Mouse (Mus musculus) megakaryocyte-erythroid progenitor cell, adult 5-6 weeks (primary cell): ENCODE results near the gene Gm36176. TPM values are rescaled to one million over a fixed set of nuclear protein-coding genes. Genes with fewer than 3 reads are reported as not detected.
"Not testable (repeated sequence)": the region's sequence is repeated elsewhere in the genome, so short reads cannot be mapped to it uniquely, and the experiment has no call there.

Experiments used
- ATAC-seq: replicated peaks from 2 replicates; pipeline ENCODE4 v1.8.0; 2016; ENCODE audit warnings: mild to moderate bottlenecking, inconsistent platforms; ENCODE audit not compliant: severe bottlenecking, poor library complexity, low FRiP score, low TSS enrichment
- total RNA-seq, 2 experiments: library from RNA; stranded (forward) in 1 of 2; stranded (reverse) in 1 of 2; fragments of 200-1000, 215-1000 nt in 1 of 2; fragments of >200 nt in 1 of 2; fragmentation: Nextera tagmentation in 1 of 2; gene quantifications; 2 replicates each; pipeline ENCODE4 v1.2.3; 2014 to 2017

Gene Gm36176
- total RNA-seq (2014; fragmentation: Nextera tagmentation) (not detected in 2 replicates), total RNA-seq (2017) (not detected in 2 replicates)

DNA sequence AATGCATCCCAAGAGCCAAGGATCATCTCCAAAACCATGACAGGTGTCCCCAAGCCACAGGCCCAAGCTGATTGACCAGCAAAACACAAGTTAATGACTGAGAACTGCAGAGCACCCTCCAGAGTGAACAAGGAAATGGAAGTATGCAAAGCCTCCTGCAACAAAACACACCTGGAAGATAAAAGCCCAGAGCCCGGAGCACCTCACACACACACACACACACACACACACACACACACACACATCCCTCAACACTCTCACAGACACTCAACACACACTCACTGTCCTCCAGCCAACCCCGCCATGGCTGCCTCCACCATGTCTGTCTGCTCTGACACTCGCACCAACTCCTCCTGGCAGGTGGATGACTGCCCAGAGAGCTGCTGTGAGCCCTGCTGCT lies at the start of gene Gm36176:
Gene Gm36176 (plus strand): TSS at position 301 of the 400 bp plus-strand sequence.
- no peak for ATAC-seq

DNA sequence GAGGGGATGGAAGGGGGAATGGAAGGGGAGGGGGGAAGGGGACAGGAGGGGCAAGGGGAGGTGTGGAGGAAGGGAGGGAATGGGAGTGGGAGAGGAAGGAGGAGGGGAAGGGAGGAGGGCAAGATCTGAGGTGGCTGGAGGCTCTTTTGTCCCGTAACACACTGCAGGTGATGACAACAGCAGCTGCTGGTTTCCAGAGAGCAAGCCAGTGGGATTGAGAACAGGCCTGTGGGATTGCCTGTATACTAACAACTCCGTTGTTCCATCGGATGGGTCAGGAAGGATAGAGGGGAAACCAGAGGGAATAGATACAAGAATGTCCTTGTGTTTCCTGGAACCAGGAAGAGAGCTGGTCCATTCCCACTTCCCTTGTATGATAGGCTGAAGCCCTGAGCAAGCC lies 48.9 kb upstream of the Gm36176 start:
- ATAC-seq, result no peak

GRCm38 (mm10) chr10:77798164-77798920 lies 48.3 kb upstream of the Gm36176 start:
- ATAC-seq, result not testable (repeated sequence)

GRCm38 (mm10) chr10:77798921-77799508 lies 47.6 kb upstream of the Gm36176 start, which contains the start of gene Gm19668:
Gene Gm19668, minus strand, starts transcription at chr10:77799133.
- ATAC-seq, result no peak

- no peak for ATAC-seq
Observed at GRCm38 (mm10) chr10:77804095-77804494, 42.5 kb upstream of the Gm36176 start.

- no peak for ATAC-seq
Observed at GRCm38 (mm10) chr10:77811743-77812142, 34.9 kb upstream of the Gm36176 start, which contains the start of gene Gm9507. Gene Gm9507, minus strand, starts transcription at chr10:77811843.

DNA sequence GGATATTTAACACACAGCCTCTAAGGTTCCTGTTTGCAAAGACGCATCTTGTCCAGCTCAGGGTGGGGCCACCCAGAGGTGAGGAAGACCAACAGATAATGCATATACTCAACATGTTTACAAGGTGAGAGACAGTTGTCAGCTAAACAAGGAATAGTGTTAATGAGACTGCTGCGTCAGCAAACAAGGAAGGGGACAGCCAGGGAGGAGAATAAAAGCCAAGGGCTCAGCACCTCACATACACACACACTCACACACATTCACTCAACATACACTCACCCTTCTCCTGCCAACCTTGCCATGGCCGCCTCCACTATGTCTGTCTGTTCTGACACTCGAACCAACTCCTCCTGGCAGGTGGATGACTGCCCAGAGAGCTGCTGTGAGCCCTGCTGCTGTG lies 32.2 kb upstream of the Gm36176 start, which contains the start of gene Gm2696:
Gene Gm2696 (plus strand): TSS at position 301 of the 400 bp plus-strand sequence.
- no peak for ATAC-seq

GRCm38 (mm10) chr10:77815514-77815913 lies 31.1 kb upstream of the Gm36176 start:
- ATAC-seq, result 0 out of 2 replicates have a peak, but pooled peaks have one; percentile 4

GRCm38 (mm10) chr10:77818523-77818922 lies 28.1 kb upstream of the Gm36176 start:
- no peak for ATAC-seq

DNA sequence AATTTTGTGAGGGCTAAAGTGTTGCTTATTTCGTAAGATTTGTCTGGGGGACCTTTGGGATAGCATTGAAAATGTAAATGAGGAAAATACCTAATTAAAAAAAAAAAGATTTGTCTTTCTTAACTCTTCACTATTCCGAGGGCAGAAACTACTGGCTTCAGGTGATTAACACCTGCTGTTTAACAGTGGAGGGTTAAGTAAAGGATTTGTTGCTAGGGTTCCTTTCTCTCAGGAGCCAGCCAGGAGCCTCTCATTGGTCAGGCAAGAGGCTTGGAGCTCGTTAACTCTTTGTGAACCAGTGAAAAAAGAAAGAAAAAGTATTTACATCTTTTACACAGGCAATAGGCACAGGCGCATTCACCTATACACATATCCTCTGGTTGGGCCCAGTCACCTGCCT lies 27.4 kb upstream of the Gm36176 start:
- no peak for ATAC-seq

- ATAC-seq, result no peak
Observed at GRCm38 (mm10) chr10:77826951-77827350, 19.7 kb upstream of the Gm36176 start, which contains the start of gene Krtap10-4. Gene Krtap10-4, minus strand, starts transcription at chr10:77827095.

DNA sequence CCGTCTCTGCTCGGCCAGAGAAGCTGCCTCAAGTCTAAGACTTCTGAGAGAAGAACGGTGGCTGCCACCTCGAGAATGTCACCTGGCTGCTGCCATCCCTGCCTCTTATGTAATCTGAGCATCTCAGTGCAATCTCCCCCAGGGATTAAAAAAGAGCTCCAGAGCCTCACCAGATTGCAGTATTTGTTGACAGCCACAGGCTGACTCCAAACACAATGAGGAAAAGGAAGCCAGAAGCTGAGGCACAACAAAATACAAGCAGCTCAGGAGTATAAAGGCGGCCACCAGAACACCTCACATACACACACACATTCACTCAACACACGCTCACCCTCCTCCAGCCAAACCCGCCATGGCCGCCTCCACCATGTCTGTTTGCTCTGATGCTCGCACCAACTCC lies 11.0 kb upstream of the Gm36176 start, which contains the start of gene Krtap10-10:
Gene Krtap10-10 (plus strand): TSS at position 301 of the 400 bp plus-strand sequence.
- ATAC-seq, result no peak

DNA sequence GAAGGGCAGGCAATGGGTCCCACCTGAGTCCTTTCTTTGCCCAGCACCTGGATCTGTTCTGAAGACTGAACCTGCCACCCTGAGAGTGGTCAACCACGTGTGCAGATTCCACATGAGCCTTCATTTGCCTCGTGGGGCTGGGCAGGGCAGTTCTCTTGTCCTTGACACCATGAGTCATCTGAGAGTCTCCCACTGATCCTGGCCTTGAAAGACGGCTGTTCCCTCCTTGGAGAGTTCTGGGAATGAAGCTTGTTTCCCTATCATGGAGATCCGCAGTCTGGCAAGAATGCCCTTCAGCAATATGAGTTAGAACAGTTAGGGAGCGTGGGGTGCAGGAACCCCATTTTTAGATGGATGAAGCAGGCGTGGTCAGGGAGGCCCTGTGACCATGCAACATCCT lies 7.6 kb upstream of the Gm36176 start:
- no peak for ATAC-seq

DNA sequence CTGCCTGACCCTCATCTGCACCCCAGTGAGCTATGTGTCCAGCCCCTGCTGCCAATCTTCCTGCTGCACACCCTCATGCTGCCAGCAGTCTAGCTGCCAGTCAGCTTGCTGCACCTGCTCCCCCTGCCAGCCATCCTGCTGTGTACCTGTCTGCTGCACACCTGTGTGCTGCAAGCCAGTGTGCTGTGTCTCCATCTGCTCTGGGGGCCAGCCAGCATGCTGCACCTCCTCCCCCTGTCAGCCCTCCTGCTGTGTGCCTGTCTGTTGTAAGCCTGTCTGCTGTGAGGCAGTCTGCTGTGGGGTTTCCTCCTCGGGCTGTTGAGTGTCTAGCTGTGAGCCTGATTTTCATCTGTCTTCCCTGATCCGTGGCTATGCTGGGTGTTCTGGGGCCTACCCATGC lies 358 bp downstream of the Gm36176 start:
- no peak for ATAC-seq

DNA sequence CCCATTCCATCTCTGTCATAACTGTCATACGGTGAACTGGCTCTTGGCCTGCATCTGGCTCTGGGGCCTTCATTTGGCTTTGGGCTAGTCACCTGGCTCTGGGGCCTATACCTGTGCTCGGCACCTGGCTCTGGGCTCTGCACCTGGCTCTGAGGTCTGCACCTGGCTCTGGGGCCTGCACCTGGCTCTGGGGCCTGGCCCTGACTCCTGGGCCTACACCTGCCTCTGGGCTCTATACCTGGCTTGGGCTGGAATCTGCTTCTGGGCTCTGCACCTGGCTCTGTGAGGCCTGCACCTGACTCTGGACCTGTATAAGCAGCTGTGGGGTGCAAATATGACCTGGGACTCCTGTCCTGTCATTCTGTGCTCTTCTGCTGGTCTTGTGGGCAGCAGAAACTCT lies 935 bp downstream of the Gm36176 start:
- ATAC-seq, result no peak

GRCm38 (mm10) chr10:77852559-77852958 lies 6.0 kb downstream of the Gm36176 start, which contains the start of gene Gm10318:
Gene Gm10318, plus strand, starts transcription at chr10:77852859.
- ATAC-seq, result no peak

DNA sequence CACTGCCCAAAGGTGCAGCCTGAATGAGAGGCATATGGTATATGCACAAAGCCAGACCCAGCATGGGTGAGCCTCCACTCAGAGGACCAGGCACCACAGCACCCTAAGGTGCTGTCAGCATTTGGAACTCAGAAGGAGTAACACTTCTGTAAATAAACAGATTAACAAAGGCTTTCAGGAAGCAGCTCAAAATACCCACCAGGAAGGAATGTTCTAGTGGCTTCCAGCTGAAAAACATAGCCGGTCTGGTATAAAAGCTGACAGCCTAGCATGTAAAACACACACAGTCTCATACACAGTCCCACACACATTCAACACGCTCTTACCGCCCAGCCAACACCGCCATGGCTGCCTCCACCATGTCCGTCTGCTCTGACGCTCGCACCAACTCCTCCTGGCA lies 15.1 kb downstream of the Gm36176 start, which contains the start of gene Gm3285:
Gene Gm3285 (plus strand): TSS at position 301 of the 400 bp plus-strand sequence.
- ATAC-seq, result no peak

- peak; percentile 99 for ATAC-seq
Observed at GRCm38 (mm10) chr10:77864067-77864761, 17.6 kb downstream of the Gm36176 start.

DNA sequence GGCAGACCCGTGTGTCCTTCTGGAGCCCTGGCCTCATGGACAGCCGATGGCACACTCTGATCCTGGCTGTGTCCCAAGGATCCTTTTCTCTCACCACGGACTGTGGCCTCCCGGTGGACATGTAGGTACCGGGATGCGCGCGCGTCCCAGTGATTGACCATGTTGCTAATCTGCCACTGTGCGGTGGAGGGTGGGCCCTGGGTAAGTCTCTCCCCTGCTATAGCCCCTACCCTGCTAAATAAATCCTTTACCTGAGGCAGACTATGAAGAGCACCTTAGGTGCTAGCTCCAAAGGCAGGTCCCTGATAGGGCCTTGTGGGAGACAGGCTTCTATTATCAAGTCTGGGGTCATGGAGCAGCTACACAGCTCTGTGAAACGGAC lies 18.1 kb downstream of the Gm36176 start:
- ATAC-seq, result no peak

- no peak for ATAC-seq
Observed at GRCm38 (mm10) chr10:77867546-77867945, 20.9 kb downstream of the Gm36176 start.
